Mouse (Mus musculus) monocyte, adult 5-6 weeks (primary cell): ENCODE results near the gene Vps18. TPM values are rescaled to one million over a fixed set of nuclear protein-coding genes. Genes with fewer than 3 reads are reported as not detected.

ENCODE experiments used
- ATAC-seq: fragments of 153-309, 156-312 bp; replicated peaks from 2 replicates; pipeline ENCODE4 v1.8.0; 2017; ENCODE audit warnings: mild to moderate bottlenecking; ENCODE audit not compliant: low TSS enrichment, insufficient number of reproducible peaks, severe bottlenecking, poor library complexity, low FRiP score
- total RNA-seq: library from RNA; stranded (forward); fragments of 200-1000, 200-491, 200-594 nt; gene quantifications from 3 replicates; pipeline ENCODE4 v1.2.3, GENCODE M21; 2017

Gene Vps18
- total RNA-seq, 1 experiment from 2014 or later, result 20.7 TPM

GRCm38 (mm10) chr2:119332177-119332661 is 43.7 kb downstream of the Vps18 start:
- ATAC-seq, result no peak

- ATAC-seq, result no peak
Measured at GRCm38 (mm10) chr2:119334135-119334534, 45.6 kb downstream of the Vps18 start.

- no peak for ATAC-seq
Measured at GRCm38 (mm10) chr2:119334964-119335525, 46.5 kb downstream of the Vps18 start.

- no peak for ATAC-seq
Measured at GRCm38 (mm10) chr2:119335535-119335934, 47.0 kb downstream of the Vps18 start.

GRCm38 (mm10) chr2:119336002-119336401 is 47.5 kb downstream of the Vps18 start:
- ATAC-seq, result no peak

- ATAC-seq, result no peak
Measured at GRCm38 (mm10) chr2:119336470-119336869, 47.9 kb downstream of the Vps18 start.

GRCm38 (mm10) chr2:119337425-119338265 is 49.1 kb downstream of the Vps18 start:
- peak; percentile 81 for ATAC-seq

GRCm38 (mm10) chr2:119344537-119345138 is 56.1 kb downstream of the Vps18 start:
- no peak for ATAC-seq

Other genes with a start within 250 kb of the Vps18 start
- 2.5 to 4.6 TPM (median 2.6 TPM) in 3 replicates for gene Knl1, start 241.6 kb upstream of the Vps18 start, total RNA-seq
- gene Rad51, start 175.9 kb upstream of the Vps18 start, total RNA-seq, result 0.53 to 2.4 TPM (median 2.3 TPM) in 3 replicates
- 22.5 to 29.1 TPM (median 25.2 TPM) in 3 replicates for gene Rmdn3, start 131.7 kb upstream of the Vps18 start, total RNA-seq
- 3.9 TPM in 1 of 3 replicates, not detected in the others for gene Gchfr, start 121.0 kb upstream of the Vps18 start, total RNA-seq
- 0.43 to 0.97 TPM in 2 of 3 replicates, not detected in the other for gene Gm14137, start 114.2 kb upstream of the Vps18 start, total RNA-seq
- gene Zfyve19, start 80.1 kb upstream of the Vps18 start, total RNA-seq, result 8.2 to 38.8 TPM (median 16.5 TPM) in 3 replicates
- 35.4 to 53.6 TPM (median 46.3 TPM) in 3 replicates for gene Dnajc17, start 79.9 kb upstream of the Vps18 start, total RNA-seq
- not detected in 3 replicates for gene Ppp1r14d, start 58.8 kb upstream of the Vps18 start, total RNA-seq
- gene Spint1, start 51.4 kb upstream of the Vps18 start, total RNA-seq, result 1.5 TPM in 1 of 3 replicates, not detected in the others
- gene Rhov, start 17.5 kb upstream of the Vps18 start, total RNA-seq, result 0.48 TPM in 1 of 3 replicates, not detected in the others
- gene Dll4, start 37.0 kb downstream of the Vps18 start, total RNA-seq, result 0.19 to 0.85 TPM in 2 of 3 replicates, not detected in the other
- 0.49 TPM in 1 of 3 replicates, not detected in the others for gene Chac1, start 62.5 kb downstream of the Vps18 start, total RNA-seq
- 22.7 to 34.4 TPM (median 24.8 TPM) in 3 replicates for gene Ino80, start 188.9 kb downstream of the Vps18 start, total RNA-seq